Mouse (Mus musculus): ENCODE measurements around the gene Nsun4. TPM values are rescaled to one million over a fixed set of nuclear protein-coding genes. Genes with fewer than 3 reads are reported as not detected.

The Nsun4 gene
- total and polyA plus RNA-seq, 2 experiments from 2014 or later, result 8.7 to 8.9 TPM

- H3K27ac ChIP-seq (ENCODE audit: low read depth, low read length), result no peak overlapping the region
- no peaks in the 10 kb centered on the region for H3K9me3 ChIP-seq (ENCODE audit: low read length)
- H3K4me3 ChIP-seq (ENCODE audit: low read depth, low read length), result no peak overlapping the region
- H3K27me3 ChIP-seq (ENCODE audit: insufficient read depth, low read length), result 0 out of 2 replicates have a peak, but pooled peaks cover 3% of the 10 kb centered on the region
- ATAC-seq (ENCODE audit: low FRiP score) (no peak), DNase-seq (ENCODE audit: low spot score) (no peak)
- H3K36me3 ChIP-seq (ENCODE audit: insufficient read depth, low read length), result no peaks in the 10 kb centered on the region
- H3K4me2 ChIP-seq (ENCODE audit: low read depth, low read length, poor library complexity, severe bottlenecking), result no peak overlapping the region
- WGBS, result 75% methylated on average over 1 of the region's 1 CpGs
- TF ChIP-seq CTCF (IDR thresholded peaks at IDR 0.05), result no peak
- H3K9ac ChIP-seq (replicated peaks; ENCODE audit: low read length, poor library complexity, severe bottlenecking), result no peak overlapping the region
- H3K4me1 ChIP-seq (ENCODE audit: insufficient read depth, low read length), result no peaks in the 10 kb centered on the region
Measured at GRCm38 (mm10) chr4:115987436-115987835, 66.2 kb downstream of the Nsun4 start.

DNA sequence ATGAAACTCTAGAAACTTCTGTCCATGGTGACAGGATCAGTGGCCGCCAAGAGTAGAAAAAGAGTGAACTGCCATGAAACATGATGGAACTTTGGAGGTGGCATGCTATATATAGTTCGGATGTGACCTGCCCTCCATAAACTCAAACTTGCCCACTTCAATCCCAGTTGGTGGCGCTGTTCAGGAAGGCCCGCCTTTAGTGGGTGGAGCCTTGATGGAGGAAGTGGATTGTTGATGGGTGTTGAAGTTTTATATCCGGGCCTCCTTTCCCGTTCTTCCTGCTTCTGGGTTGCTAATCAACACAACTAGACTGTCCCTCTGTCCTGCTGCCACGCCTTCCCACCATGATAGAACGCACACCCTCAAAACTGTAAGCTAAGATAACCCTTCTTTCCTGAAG is 68.7 kb downstream of the Nsun4 start:
- no peaks in the 10 kb centered on the region for H3K4me1 ChIP-seq (ENCODE audit: insufficient read depth, low read length)
- H3K27me3 ChIP-seq (ENCODE audit: insufficient read depth, low read length), result peaks cover 21% of the 10 kb centered on the region

GRCm38 (mm10) chr4:115984111-115984510 is 69.6 kb downstream of the Nsun4 start:
- Histone ChIP-seq H3K27ac (ENCODE audit: low read depth, low read length) (no peak overlapping the region), H3K27me3 (ENCODE audit: insufficient read depth, low read length) (peaks cover 29% of the 10 kb centered on the region), H3K4me1 (ENCODE audit: insufficient read depth, low read length) (0 out of 2 replicates have a peak, but pooled peaks cover 5% of the 10 kb centered on the region), H3K4me2 (ENCODE audit: low read depth, low read length, poor library complexity, severe bottlenecking) (peak overlapping the region; percentile 20; the same call in 1 of the 2 replicates), H3K4me3 (ENCODE audit: low read depth, low read length) (no peak overlapping the region), H3K9ac (replicated peaks; ENCODE audit: low read length, poor library complexity, severe bottlenecking) (no peak overlapping the region), H3K9me3 (ENCODE audit: low read length) (no peaks in the 10 kb centered on the region), H3K36me3 (ENCODE audit: insufficient read depth, low read length) (no peaks in the 10 kb centered on the region)
- DNase-seq (ENCODE audit: low spot score), result peak; percentile 85
- ATAC-seq (ENCODE audit: low FRiP score), result peak; percentile 59
- peak; percentile 90 for TF ChIP-seq CTCF (IDR thresholded peaks at IDR 0.05)
- WGBS, result under 1% methylated on average over 13 of the region's 13 CpGs

More for the DNA sequence above, 68.7 kb downstream of the Nsun4 start:
- Histone ChIP-seq H3K9me3 (ENCODE audit: low read length) (no peaks in the 10 kb centered on the region), H3K36me3 (ENCODE audit: insufficient read depth, low read length) (no peaks in the 10 kb centered on the region), H3K27ac (ENCODE audit: low read depth, low read length) (no peak overlapping the region), H3K4me2 (ENCODE audit: low read depth, low read length, poor library complexity, severe bottlenecking) (no peak overlapping the region), H3K9ac (replicated peaks; ENCODE audit: low read length, poor library complexity, severe bottlenecking) (no peak overlapping the region), H3K4me3 (ENCODE audit: low read depth, low read length) (no peak overlapping the region)
- no peak for DNase-seq (ENCODE audit: low spot score)
- ATAC-seq (ENCODE audit: low FRiP score), result no peak
- 50% methylated on average over 8 of the region's 8 CpGs for whole genome bisulfite sequencing
- TF ChIP-seq CTCF (IDR thresholded peaks at IDR 0.05), result peak; percentile 55

Other genes with a start within 250 kb of the Nsun4 start
- gene Mob3c, start 225.8 kb downstream of the Nsun4 start, total RNA-seq (2014; rRNA removed), result 3.7 and 12.1 TPM in 2 replicates
- 2.8 and 3.1 TPM in 2 replicates for gene Mob3c, start 225.8 kb downstream of the Nsun4 start, polyA plus RNA-seq (2015; fragmentation: Nextera tagmentation; extraction: Ambion mirVana)
- 18.5 and 27.8 TPM in 2 replicates for gene Mknk1, start 214.7 kb downstream of the Nsun4 start, total RNA-seq (2014; rRNA removed)
- gene Mknk1, start 214.7 kb downstream of the Nsun4 start, polyA plus RNA-seq (2015; fragmentation: Nextera tagmentation; extraction: Ambion mirVana), result 22.8 and 23.2 TPM in 2 replicates
- gene Kncn, start 169.5 kb downstream of the Nsun4 start, total RNA-seq (2014; rRNA removed), result 0.09 and 0.11 TPM in 2 replicates
- gene Kncn, start 169.5 kb downstream of the Nsun4 start, polyA plus RNA-seq (2015; fragmentation: Nextera tagmentation; extraction: Ambion mirVana), result 0.16 and 0.25 TPM in 2 replicates
- 0.33 and 0.66 TPM in 2 replicates for gene 6430628N08Rik, start 163.2 kb downstream of the Nsun4 start, total RNA-seq (2014; rRNA removed)
- 0.94 and 1.2 TPM in 2 replicates for gene 6430628N08Rik, start 163.2 kb downstream of the Nsun4 start, polyA plus RNA-seq (2015; fragmentation: Nextera tagmentation; extraction: Ambion mirVana)
- 9.6 and 10.3 TPM in 2 replicates for gene Dmbx1, start 114.0 kb downstream of the Nsun4 start, total RNA-seq (2014; rRNA removed)
- 7.7 and 8.7 TPM in 2 replicates for gene Dmbx1, start 114.0 kb downstream of the Nsun4 start, polyA plus RNA-seq (2015; fragmentation: Nextera tagmentation; extraction: Ambion mirVana)
- 25.8 and 43.1 TPM in 2 replicates for gene Faah, start 36.0 kb downstream of the Nsun4 start, total RNA-seq (2014; rRNA removed)
- 30.6 and 31.2 TPM in 2 replicates for gene Faah, start 36.0 kb downstream of the Nsun4 start, polyA plus RNA-seq (2015; fragmentation: Nextera tagmentation; extraction: Ambion mirVana)
- gene Uqcrh, start 21.2 kb upstream of the Nsun4 start, total RNA-seq (2014; rRNA removed), result 247 and 307 TPM in 2 replicates
- 429 and 468 TPM in 2 replicates for gene Uqcrh, start 21.2 kb upstream of the Nsun4 start, polyA plus RNA-seq (2015; fragmentation: Nextera tagmentation; extraction: Ambion mirVana)
- gene Lrrc41, start 21.4 kb upstream of the Nsun4 start, total RNA-seq (2014; rRNA removed), result 103 and 129 TPM in 2 replicates
- 70.0 and 71.6 TPM in 2 replicates for gene Lrrc41, start 21.4 kb upstream of the Nsun4 start, polyA plus RNA-seq (2015; fragmentation: Nextera tagmentation; extraction: Ambion mirVana)
- 1.9 and 3.0 TPM in 2 replicates for gene Rad54l, start 69.8 kb upstream of the Nsun4 start, total RNA-seq (2014; rRNA removed)
- gene Rad54l, start 69.8 kb upstream of the Nsun4 start, polyA plus RNA-seq (2015; fragmentation: Nextera tagmentation; extraction: Ambion mirVana), result 2.4 and 2.5 TPM in 2 replicates
- gene Pomgnt1, start 70.0 kb upstream of the Nsun4 start, total RNA-seq (2014; rRNA removed), result 78.5 and 80.9 TPM in 2 replicates
- 58.1 and 61.9 TPM in 2 replicates for gene Pomgnt1, start 70.0 kb upstream of the Nsun4 start, polyA plus RNA-seq (2015; fragmentation: Nextera tagmentation; extraction: Ambion mirVana)
- 5.2 and 5.6 TPM in 2 replicates for gene Lurap1, start 97.5 kb upstream of the Nsun4 start, total RNA-seq (2014; rRNA removed)
- gene Lurap1, start 97.5 kb upstream of the Nsun4 start, polyA plus RNA-seq (2015; fragmentation: Nextera tagmentation; extraction: Ambion mirVana), result 2.4 and 2.6 TPM in 2 replicates
- 0.57 and 0.77 TPM in 2 replicates for gene Tspan1, start 113.7 kb upstream of the Nsun4 start, total RNA-seq (2014; rRNA removed)
- gene Tspan1, start 113.7 kb upstream of the Nsun4 start, polyA plus RNA-seq (2015; fragmentation: Nextera tagmentation; extraction: Ambion mirVana), result 0.26 and 0.31 TPM in 2 replicates
- gene 1700042G07Rik, start 119.5 kb upstream of the Nsun4 start, total RNA-seq (2014; rRNA removed), result not detected in 2 replicates
- gene 1700042G07Rik, start 119.5 kb upstream of the Nsun4 start, polyA plus RNA-seq (2015; fragmentation: Nextera tagmentation; extraction: Ambion mirVana), result not detected in 2 replicates
- gene Gm49337, start 119.5 kb upstream of the Nsun4 start, total RNA-seq (2014; rRNA removed), result not detected in 2 replicates
- gene Gm49337, start 119.5 kb upstream of the Nsun4 start, polyA plus RNA-seq (2015; fragmentation: Nextera tagmentation; extraction: Ambion mirVana), result not detected in 2 replicates
- 48.3 and 59.5 TPM in 2 replicates for gene Pik3r3, start 167.7 kb upstream of the Nsun4 start, total RNA-seq (2014; rRNA removed)
- 39.5 and 47.3 TPM in 2 replicates for gene Pik3r3, start 167.7 kb upstream of the Nsun4 start, polyA plus RNA-seq (2015; fragmentation: Nextera tagmentation; extraction: Ambion mirVana)

Measured in midbrain, postnatal 0 days (tissue).